Mouse (Mus musculus): ENCODE results near the gene Hist1h4a.
"Not testable (repeated sequence)": the region's sequence is repeated elsewhere in the genome, so short reads cannot be mapped to it uniquely, and the experiment has no call there.

Gene Hist1h4a

GRCm38 (mm10) chr13:23728472-23729191 lies 32.4 kb downstream of the Hist1h4a start:
- Histone ChIP-seq H3K4me3 (replicated peaks; ENCODE audit: low read length) (no peak overlapping the region), H3K9me3 (ENCODE audit: low read length) (no peaks in the 10 kb centered on the region), H3K4me1 (replicated peaks; ENCODE audit: low read depth, low read length) (peaks cover 5% of the 10 kb centered on the region; the same call in 1 of the 2 replicates), H3K27me3 (ENCODE audit: insufficient read depth, low read length) (peaks cover 21% of the 10 kb centered on the region), H3K36me3 (ENCODE audit: insufficient read depth, low read length) (no peaks in the 10 kb centered on the region)
- no peak for TF ChIP-seq CTCF (conservative IDR thresholded peaks at IDR 0.05; ENCODE audit: low read length)
- TF ChIP-seq NANOG (IDR thresholded peaks at IDR 0.05; ENCODE audit: borderline replicate concordance, low read length), result no peak
- no peak for TF ChIP-seq POU5F1 (IDR thresholded peaks at IDR 0.05; ENCODE audit: borderline replicate concordance, low read length)

DNA sequence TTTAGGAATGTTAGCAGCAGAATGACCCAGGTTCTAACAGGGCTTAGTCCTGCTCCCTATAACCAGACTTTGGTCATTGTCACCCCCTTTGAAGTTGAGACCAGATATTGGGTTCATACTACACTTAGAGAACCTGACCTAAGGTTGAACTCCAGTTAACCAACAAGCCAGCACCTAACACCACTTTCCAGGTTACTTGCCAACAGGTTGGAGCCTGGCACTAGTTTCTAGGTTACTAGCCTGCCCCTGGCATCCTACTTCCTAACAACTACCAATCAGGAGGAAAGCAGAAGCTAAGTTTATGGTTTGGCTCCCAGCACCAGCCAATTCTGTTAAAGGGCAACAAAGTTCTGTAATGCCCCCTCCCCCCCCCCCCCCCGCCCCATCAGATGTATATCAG lies 35.8 kb downstream of the Hist1h4a start:
- no peak overlapping the region for H3K4me3 ChIP-seq (replicated peaks; ENCODE audit: low read length)
- peaks cover 21% of the 10 kb centered on the region for H3K27me3 ChIP-seq (ENCODE audit: insufficient read depth, low read length)
- H3K36me3 ChIP-seq (ENCODE audit: insufficient read depth, low read length), result no peaks in the 10 kb centered on the region
- TF ChIP-seq NANOG (IDR thresholded peaks at IDR 0.05; ENCODE audit: borderline replicate concordance, low read length), result no peak
- no peak for TF ChIP-seq CTCF (conservative IDR thresholded peaks at IDR 0.05; ENCODE audit: low read length)
- TF ChIP-seq POU5F1 (IDR thresholded peaks at IDR 0.05; ENCODE audit: borderline replicate concordance, low read length), result no peak
- H3K9me3 ChIP-seq (ENCODE audit: low read length), result no peaks in the 10 kb centered on the region
- peaks cover 5% of the 10 kb centered on the region; the same call in 1 of the 2 replicates for H3K4me1 ChIP-seq (replicated peaks; ENCODE audit: low read depth, low read length)

- no peaks in the 10 kb centered on the region for H3K9me3 ChIP-seq (ENCODE audit: low read length)
- H3K36me3 ChIP-seq (ENCODE audit: insufficient read depth, low read length), result no peaks in the 10 kb centered on the region
- peaks cover 19% of the 10 kb centered on the region for H3K27me3 ChIP-seq (ENCODE audit: insufficient read depth, low read length)
- TF ChIP-seq NANOG (IDR thresholded peaks at IDR 0.05; ENCODE audit: borderline replicate concordance, low read length) (no peak), POU5F1 (IDR thresholded peaks at IDR 0.05; ENCODE audit: borderline replicate concordance, low read length) (no peak), CTCF (conservative IDR thresholded peaks at IDR 0.05; ENCODE audit: low read length) (no peak)
- H3K4me1 ChIP-seq (replicated peaks; ENCODE audit: low read depth, low read length), result peaks cover 4% of the 10 kb centered on the region; the same call in 1 of the 2 replicates
- no peak overlapping the region for H3K4me3 ChIP-seq (replicated peaks; ENCODE audit: low read length)
Observed at GRCm38 (mm10) chr13:23724239-23724638, 36.8 kb downstream of the Hist1h4a start.

GRCm38 (mm10) chr13:23717593-23718245 lies 43.3 kb downstream of the Hist1h4a start:
- H3K27me3 ChIP-seq (ENCODE audit: insufficient read depth, low read length); H3K9me3 ChIP-seq (ENCODE audit: low read length); H3K36me3 ChIP-seq (ENCODE audit: insufficient read depth, low read length); H3K4me3 ChIP-seq (replicated peaks; ENCODE audit: low read length): not testable (repeated sequence)
- H3K4me1 ChIP-seq (replicated peaks; ENCODE audit: low read depth, low read length), result peaks cover 11% of the 10 kb centered on the region; the same call in 1 of the 2 replicates

DNA sequence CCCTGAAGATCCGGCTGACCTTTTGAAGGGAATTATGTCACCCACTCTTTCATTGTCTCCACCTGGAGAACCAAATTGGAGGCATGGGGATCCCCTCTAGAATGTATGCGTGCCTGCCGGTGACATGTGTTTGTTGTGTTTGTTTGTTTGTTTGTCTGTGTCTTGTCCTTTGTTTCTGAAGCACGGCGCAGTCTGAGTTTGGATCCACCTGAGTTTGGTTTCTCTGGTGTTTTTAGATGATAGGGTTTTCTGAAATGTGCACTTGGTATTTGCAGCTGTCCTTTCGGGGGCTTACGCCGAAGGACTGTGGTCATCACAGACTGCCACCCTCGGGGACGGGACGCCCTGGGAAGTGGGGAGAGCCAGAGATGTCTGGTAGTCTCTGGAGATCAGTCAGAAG lies 43.9 kb downstream of the Hist1h4a start:
- Histone ChIP-seq H3K27me3 (ENCODE audit: insufficient read depth, low read length) (no peaks in the 10 kb centered on the region), H3K4me1 (replicated peaks; ENCODE audit: low read depth, low read length) (peaks cover 11% of the 10 kb centered on the region; the same call in 1 of the 2 replicates), H3K4me3 (replicated peaks; ENCODE audit: low read length) (no peak overlapping the region), H3K9me3 (ENCODE audit: low read length) (no peaks in the 10 kb centered on the region), H3K36me3 (ENCODE audit: insufficient read depth, low read length) (no peaks in the 10 kb centered on the region)
- TF ChIP-seq CTCF (conservative IDR thresholded peaks at IDR 0.05; ENCODE audit: low read length) (no peak), POU5F1 (IDR thresholded peaks at IDR 0.05; ENCODE audit: borderline replicate concordance, low read length) (no peak), NANOG (IDR thresholded peaks at IDR 0.05; ENCODE audit: borderline replicate concordance, low read length) (no peak)

GRCm38 (mm10) chr13:23716261-23717042 lies 44.6 kb downstream of the Hist1h4a start:
- H3K4me3 ChIP-seq (replicated peaks; ENCODE audit: low read length), result no peak overlapping the region
- H3K9me3 ChIP-seq (ENCODE audit: low read length), result no peaks in the 10 kb centered on the region
- peaks cover 4% of the 10 kb centered on the region; the same call in 1 of the 2 replicates for H3K27me3 ChIP-seq (ENCODE audit: insufficient read depth, low read length)
- no peaks in the 10 kb centered on the region for H3K36me3 ChIP-seq (ENCODE audit: insufficient read depth, low read length)
- H3K4me1 ChIP-seq (replicated peaks; ENCODE audit: low read depth, low read length), result peaks cover 11% of the 10 kb centered on the region; the same call in 1 of the 2 replicates
- TF ChIP-seq POU5F1 (IDR thresholded peaks at IDR 0.05; ENCODE audit: borderline replicate concordance, low read length), result no peak
- no peak for TF ChIP-seq NANOG (IDR thresholded peaks at IDR 0.05; ENCODE audit: borderline replicate concordance, low read length)
- no peak for TF ChIP-seq CTCF (conservative IDR thresholded peaks at IDR 0.05; ENCODE audit: low read length)
